Mouse (Mus musculus) lung, adult 2 months (tissue): ENCODE measurements around the gene Tnfrsf25.

Source experiments
- CTCF ChIP-seq: fragments of 200-500 bp; IDR thresholded peaks from 2 replicates; pipeline ENCODE4 v1.5.1; 2011; ENCODE audit warnings: mild to moderate bottlenecking, low read length, control low read depth; ENCODE audit not compliant: insufficient read depth
- POLR2A ChIP-seq: fragments of 200-500 bp; IDR thresholded peaks from 2 replicates; pipeline ENCODE4 v1.6.1; 2011; ENCODE audit warnings: low read depth, mild to moderate bottlenecking, control low read depth, low read length, borderline replicate concordance; ENCODE audit errors: extremely low read depth

GRCm38 (mm10) chr4:152115921-152116612 is at the start of gene Tnfrsf25:
- TF ChIP-seq POLR2A: no peak
- no peak for TF ChIP-seq CTCF
